Mouse (Mus musculus) liver, embryonic 16.5 days (tissue): ENCODE measurements around the gene Gm9964. TPM values are rescaled to one million over a fixed set of nuclear protein-coding genes. Genes with fewer than 3 reads are reported as not detected.
"Not testable (repeated sequence)": the region's sequence is repeated elsewhere in the genome, so short reads cannot be mapped to it uniquely, and the experiment has no call there.

Experiments
- ATAC-seq: fragments of 200-750 bp; cut with Nextera tagmentation; 2 replicates; pipeline ENCODE4 v1.8.0; 2017; ENCODE audit warnings: low read depth, mild to moderate bottlenecking, moderate number of reproducible peaks, moderate library complexity
- H3K27ac ChIP-seq: fragments of 300-500 bp; sonication (generic); 2 replicates; pipeline ENCODE4 v1.5.1; 2014; ENCODE audit warnings: mild to moderate bottlenecking, low read length
- H3K27me3 ChIP-seq: fragments of 300-500 bp; sonication (generic); 2 replicates; pipeline ENCODE4 v1.6.1; 2014; ENCODE audit warnings: low read depth, low read length, mixed read lengths; ENCODE audit not compliant: control insufficient read depth, insufficient read depth
- H3K36me3 ChIP-seq: fragments of 300-500 bp; sonication (generic); 2 replicates; pipeline ENCODE4 v1.6.1; 2014; ENCODE audit warnings: mild to moderate bottlenecking; ENCODE audit not compliant: control insufficient read depth, insufficient read depth
- H3K4me1 ChIP-seq: fragments of 300-500 bp; sonication (generic); 2 replicates; pipeline ENCODE4 v1.6.1; 2014; ENCODE audit warnings: low read depth, low read length, mixed read lengths; ENCODE audit not compliant: control insufficient read depth
- H3K4me2 ChIP-seq: fragments of 300-500 bp; sonication (generic); 2 replicates; pipeline ENCODE4 v1.6.1; 2014; ENCODE audit warnings: low read depth, low read length, mixed read lengths
- H3K4me3 ChIP-seq: fragments of 300-500 bp; sonication (generic); 2 replicates; pipeline ENCODE4 v1.5.1; 2014; ENCODE audit warnings: low read depth, mild to moderate bottlenecking, low read length
- H3K9ac ChIP-seq: fragments of 300-500 bp; sonication (generic); 2 replicates; pipeline ENCODE4 v1.6.1; 2014; ENCODE audit warnings: low read depth, low read length
- H3K9me3 ChIP-seq: fragments of 300-500 bp; sonication (generic); replicated peaks from 2 replicates; pipeline ENCODE4 v1.6.1; 2016; ENCODE audit warnings: low read length; ENCODE audit not compliant: control insufficient read depth
- WGBS: fragments of 180-500 bp; shearing (Covaris S2); extraction: QIAGEN DNeasy Blood & Tissue Kit; methylation state at CpG from one replicate; pipeline ENCODE4 v1.1.7; 2014; ENCODE audit not compliant: insufficient replicate concordance; 5-methylcytosine and 5-hydroxymethylcytosine counted together
- polyA plus RNA-seq: library from polyadenylated mRNA; unstranded; fragments of >200 nt; fragmentation: Nextera tagmentation; extraction: Ambion mirVana; gene quantifications from 2 replicates; pipeline ENCODE4 v1.2.1, GENCODE M21; 2015

The Gm9964 gene
- polyA plus RNA-seq, 1 experiment from 2014 or later: not detected

- H3K4me1 ChIP-seq: no peaks in the 10 kb centered on the region
- H3K27ac ChIP-seq: no peak overlapping the region
- 58% methylated on average over 4 of the region's 4 CpGs for WGBS
- H3K4me3 ChIP-seq: no peak overlapping the region
- H3K9me3 ChIP-seq: no peaks in the 10 kb centered on the region
- H3K9ac ChIP-seq: no peak overlapping the region
- no peak for ATAC-seq
- no peak overlapping the region for H3K4me2 ChIP-seq
- H3K27me3 ChIP-seq: no peaks in the 10 kb centered on the region
- H3K36me3 ChIP-seq: no peaks in the 10 kb centered on the region
Measured at GRCm38 (mm10) chr11:79273757-79274156, 22.9 kb downstream of the Gm9964 start.

- no peak overlapping the region for H3K9ac ChIP-seq
- H3K4me2 ChIP-seq: no peak overlapping the region
- H3K27ac ChIP-seq: no peak overlapping the region
- no peaks in the 10 kb centered on the region for H3K36me3 ChIP-seq
- no peaks in the 10 kb centered on the region for H3K27me3 ChIP-seq
- H3K4me3 ChIP-seq: no peak overlapping the region
- WGBS: 56% methylated on average over 4 of the region's 4 CpGs
- H3K9me3 ChIP-seq: no peaks in the 10 kb centered on the region
- no peaks in the 10 kb centered on the region for H3K4me1 ChIP-seq
- ATAC-seq: no peak
Measured at GRCm38 (mm10) chr11:79273039-79273438, 23.7 kb downstream of the Gm9964 start.

- no peaks in the 10 kb centered on the region for H3K4me1 ChIP-seq
- no peak overlapping the region for H3K4me3 ChIP-seq
- no peak overlapping the region for H3K4me2 ChIP-seq
- no peak overlapping the region for H3K9ac ChIP-seq
- H3K9me3 ChIP-seq: no peaks in the 10 kb centered on the region
- H3K36me3 ChIP-seq: no peaks in the 10 kb centered on the region
- no peak for ATAC-seq
- 9% methylated on average over 1 of the region's 1 CpGs for WGBS
- H3K27ac ChIP-seq: no peak overlapping the region
- no peaks in the 10 kb centered on the region for H3K27me3 ChIP-seq
Measured at GRCm38 (mm10) chr11:79267171-79267570, 29.5 kb downstream of the Gm9964 start.

- H3K9me3 ChIP-seq: no peaks in the 10 kb centered on the region
- WGBS: 39% methylated on average over 3 of the region's 3 CpGs
- no peak overlapping the region for H3K27ac ChIP-seq
- no peak overlapping the region for H3K9ac ChIP-seq
- no peaks in the 10 kb centered on the region for H3K27me3 ChIP-seq
- H3K4me3 ChIP-seq: no peak overlapping the region
- no peak overlapping the region for H3K4me2 ChIP-seq
- no peaks in the 10 kb centered on the region for H3K36me3 ChIP-seq
- ATAC-seq: no peak
- no peaks in the 10 kb centered on the region for H3K4me1 ChIP-seq
Measured at GRCm38 (mm10) chr11:79264376-79264775, 32.3 kb downstream of the Gm9964 start.

- not testable (repeated sequence) for H3K27ac ChIP-seq, H3K27me3 ChIP-seq, H3K4me1 ChIP-seq, H3K4me2 ChIP-seq, H3K4me3 ChIP-seq, H3K36me3 ChIP-seq, ATAC-seq, H3K9me3 ChIP-seq, H3K9ac ChIP-seq
- WGBS: 72% methylated on average over 4 of the region's 4 CpGs
Measured at GRCm38 (mm10) chr11:79260126-79260525, 36.6 kb downstream of the Gm9964 start.

- H3K27ac ChIP-seq: no peak overlapping the region
- no peak for ATAC-seq
- WGBS: 66% methylated on average over 6 of the region's 6 CpGs
Measured at GRCm38 (mm10) chr11:79258738-79259137, 38.0 kb downstream of the Gm9964 start.

GRCm38 (mm10) chr11:79254391-79255098, 42.2 kb downstream of the Gm9964 start, which contains the start of gene Wsb1:
Gene Wsb1 (minus strand): TSS chr11:79254671.
- Histone ChIP-seq H3K4me2 (peak within 1 kb of the TSS; percentile 83), H3K27me3 (no peaks in the 10 kb centered on the region), H3K27ac (peak within 1 kb of the TSS; percentile 89), H3K4me1 (peaks cover 21% of the 10 kb centered on the region), H3K36me3 (peaks cover 11% of the 10 kb centered on the region), H3K9me3 (no peaks in the 10 kb centered on the region), H3K4me3 (peak within 1 kb of the TSS; percentile 75), H3K9ac (peak within 1 kb of the TSS; percentile 89)
- peak; percentile 85 for ATAC-seq
- 1% methylated on average over 50 of the region's 50 CpGs for WGBS

More at GRCm38 (mm10) chr11:79258738-79259137, 38.0 kb downstream of the Gm9964 start:
- H3K9ac ChIP-seq: no peak overlapping the region
- H3K36me3 ChIP-seq: no peaks in the 10 kb centered on the region
- no peaks in the 10 kb centered on the region for H3K9me3 ChIP-seq
- H3K27me3 ChIP-seq: no peaks in the 10 kb centered on the region
- no peak overlapping the region for H3K4me2 ChIP-seq
- no peak overlapping the region for H3K4me3 ChIP-seq
- H3K4me1 ChIP-seq: peaks cover 12% of the 10 kb centered on the region

- 2% methylated on average over 48 of the region's 49 CpGs for WGBS
- H3K27ac ChIP-seq: peak overlapping the region; percentile 89
- peak overlapping the region; percentile 83 for H3K4me2 ChIP-seq
- H3K4me1 ChIP-seq: peaks cover 21% of the 10 kb centered on the region
- H3K36me3 ChIP-seq: peaks cover 14% of the 10 kb centered on the region
- ATAC-seq: peak; percentile 76
- H3K27me3 ChIP-seq: no peaks in the 10 kb centered on the region
- peak overlapping the region; percentile 75 for H3K4me3 ChIP-seq
- H3K9ac ChIP-seq: peak overlapping the region; percentile 89
- no peaks in the 10 kb centered on the region for H3K9me3 ChIP-seq
Measured at GRCm38 (mm10) chr11:79253542-79254390, 42.9 kb downstream of the Gm9964 start.
